Mouse (Mus musculus) adrenal gland, postnatal 4 days (tissue): ENCODE data around the gene Cd2bp2. TPM values are rescaled to one million over a fixed set of nuclear protein-coding genes. Genes with fewer than 3 reads are reported as not detected.

Source experiments
- DNase-seq, 2 experiments: peaks; one replicate each; pipeline ENCODE4 v3.0.0; 2021 to 2022; ENCODE audit warnings: low spot score in 2 of 2, mixed read lengths in 2 of 2
- total RNA-seq, 2 experiments: library from RNA; stranded (reverse); gene quantifications; 2 replicates each; pipeline ENCODE4 v1.2.3; 2021

Cd2bp2 gene
- total RNA-seq, 2 experiments from 2014 or later = 77.6 to 84.4 TPM

GRCm38 (mm10) chr7:127145387-127146266 lies 50.2 kb downstream of the Cd2bp2 start:
- DNase-seq = no peak

GRCm38 (mm10) chr7:127144412-127144811 lies 51.4 kb downstream of the Cd2bp2 start:
- DNase-seq = no peak

GRCm38 (mm10) chr7:127142666-127143065 lies 53.2 kb downstream of the Cd2bp2 start:
- DNase-seq = no peak

- DNase-seq = no peak
These were observed 53.6 kb downstream of the Cd2bp2 start for GRCm38 (mm10) chr7:127142214-127142613.

Other genes starting within 250 kb of the Cd2bp2 start
- 1 to 10 TPM; 3.0 to 3.7 TPM for gene Asphd1, start 246.5 kb downstream of the Cd2bp2 start, total RNA-seq
- 10 to 100 TPM; 97.6 to 97.9 TPM for gene Sez6l2, start 245.5 kb downstream of the Cd2bp2 start, total RNA-seq
- gene Cdipt, start 220.1 kb downstream of the Cd2bp2 start, total RNA-seq = 10 to 100 TPM; 86.8 to 91.0 TPM
- gene Cdiptos, start 220.0 kb downstream of the Cd2bp2 start, total RNA-seq = 1 to 10 TPM; 1.9 to 2.5 TPM
- gene Mvp, start 181.4 kb downstream of the Cd2bp2 start, total RNA-seq = 10 to 100 TPM; 67.1 to 68.4 TPM
- gene Pagr1b, start 179.6 kb downstream of the Cd2bp2 start, total RNA-seq = 1 to 10 TPM; 3.5 to 8.3 TPM
- 10 to 100 TPM; 12.4 to 15.4 TPM for gene Pagr1a, start 178.7 kb downstream of the Cd2bp2 start, total RNA-seq
- 10 to 100 TPM; 34.8 to 36.6 TPM for gene Gm42742, start 175.0 kb downstream of the Cd2bp2 start, total RNA-seq
- 10 to 100 TPM in 1 of 2 experiments, 1 to 10 TPM in 1; 7.4 to 11.1 TPM for gene Prrt2, start 174.8 kb downstream of the Cd2bp2 start, total RNA-seq
- gene Maz, start 169.0 kb downstream of the Cd2bp2 start, total RNA-seq = 100 to 1,000 TPM; 240 to 256 TPM
- gene Kif22, start 153.6 kb downstream of the Cd2bp2 start, total RNA-seq = 10 to 100 TPM; 45.2 to 45.9 TPM
- gene Zg16, start 108.7 kb downstream of the Cd2bp2 start, total RNA-seq = 100 to 1,000 TPM in 1 of 2 experiments, not detected in 1; 137 TPM
- gene AI467606, start 104.7 kb downstream of the Cd2bp2 start, total RNA-seq = 1 to 10 TPM; 1.9 to 2.0 TPM
- 10 to 100 TPM in 1 of 2 experiments, 1 to 10 TPM in 1; 5.7 to 12.0 TPM for gene Qprt, start 73.8 kb downstream of the Cd2bp2 start, total RNA-seq
- gene Spn, start 58.2 kb downstream of the Cd2bp2 start, total RNA-seq = 1 to 10 TPM; 1.8 to 2.1 TPM
- gene Tbc1d10b, start 12.4 kb upstream of the Cd2bp2 start, total RNA-seq = 10 to 100 TPM; 57.9 to 58.5 TPM
- 100 to 1,000 TPM; 268 to 794 TPM for gene Mylpf, start 12.8 kb upstream of the Cd2bp2 start, total RNA-seq
- 10 to 100 TPM; 18.3 to 19.3 TPM for gene Zfp553, start 37.0 kb upstream of the Cd2bp2 start, total RNA-seq
- 10 to 100 TPM; 12.6 to 14.5 TPM for gene Sept1, start 37.1 kb upstream of the Cd2bp2 start, total RNA-seq
- 10 to 100 TPM; 36.3 to 39.2 TPM for gene Zfp771, start 48.2 kb upstream of the Cd2bp2 start, total RNA-seq
- 10 to 100 TPM; 63.5 to 68.3 TPM for gene Dctpp1, start 64.7 kb upstream of the Cd2bp2 start, total RNA-seq
- 100 to 1,000 TPM in 1 of 2 experiments, 10 to 100 TPM in 1; 92.8 to 115 TPM for gene Sephs2, start 78.0 kb upstream of the Cd2bp2 start, total RNA-seq
- 1 to 10 TPM; 3.0 to 3.4 TPM for gene Itgal, start 100.2 kb upstream of the Cd2bp2 start, total RNA-seq
- 10 to 100 TPM; 32.6 to 33.9 TPM for gene Zfp768, start 149.5 kb upstream of the Cd2bp2 start, total RNA-seq
- gene Zfp747, start 180.0 kb upstream of the Cd2bp2 start, total RNA-seq = 10 to 100 TPM in 1 of 2 experiments, 1 to 10 TPM in 1; 9.9 to 10.4 TPM
- gene 9130019O22Rik, start 191.1 kb upstream of the Cd2bp2 start, total RNA-seq = 1 to 10 TPM; 5.2 to 5.7 TPM
- 10 to 100 TPM; 11.7 to 12.8 TPM for gene E430018J23Rik, start 197.6 kb upstream of the Cd2bp2 start, total RNA-seq
- gene Zfp764, start 210.8 kb upstream of the Cd2bp2 start, total RNA-seq = 1 to 10 TPM; 7.8 to 8.0 TPM
- 10 to 100 TPM; 21.0 to 24.8 TPM for gene Zfp688, start 226.0 kb upstream of the Cd2bp2 start, total RNA-seq